Mouse (Mus musculus) heart, embryonic 12.5 days (tissue): ENCODE results near the gene Steap4. TPM values are rescaled to one million over a fixed set of nuclear protein-coding genes. Genes with fewer than 3 reads are reported as not detected.
"Not testable (repeated sequence)": the region's sequence is repeated elsewhere in the genome, so short reads cannot be mapped to it uniquely, and the experiment has no call there.

Experiments
- ATAC-seq: fragments of 200-750 bp; cut with Nextera tagmentation; 2 replicates; pipeline ENCODE4 v1.8.0; 2017; ENCODE audit warnings: moderate TSS enrichment, moderate library complexity; ENCODE audit not compliant: insufficient number of reproducible peaks, low FRiP score
- H3K27ac ChIP-seq: fragments of 300-500 bp; sonication (generic); 2 replicates; pipeline ENCODE4 v1.5.1; 2016; ENCODE audit warnings: mild to moderate bottlenecking, moderate library complexity; ENCODE audit not compliant: poor library complexity, severe bottlenecking
- H3K27me3 ChIP-seq: fragments of 300-500 bp; sonication (generic); replicated peaks from 2 replicates; pipeline ENCODE4 v1.6.1; 2016; ENCODE audit warnings: mild to moderate bottlenecking, moderate library complexity
- H3K36me3 ChIP-seq: fragments of 300-500 bp; sonication (generic); 2 replicates; pipeline ENCODE4 v1.6.1; 2016; ENCODE audit warnings: mild to moderate bottlenecking, moderate library complexity
- H3K4me1 ChIP-seq: fragments of 300-500 bp; sonication (generic); replicated peaks from 2 replicates; pipeline ENCODE4 v1.6.1; 2016; ENCODE audit warnings: mild to moderate bottlenecking
- H3K4me2 ChIP-seq: fragments of 300-500 bp; sonication (generic); 2 replicates; pipeline ENCODE4 v1.6.1; 2016; ENCODE audit warnings: mild to moderate bottlenecking, moderate library complexity
- H3K4me3 ChIP-seq: fragments of 300-500 bp; sonication (generic); 2 replicates; pipeline ENCODE4 v1.5.1; 2016; ENCODE audit warnings: mild to moderate bottlenecking
- H3K9ac ChIP-seq: fragments of 300-500 bp; sonication (generic); 2 replicates; pipeline ENCODE4 v1.6.1; 2016; ENCODE audit warnings: mild to moderate bottlenecking, moderate library complexity
- H3K9me3 ChIP-seq: fragments of 300-500 bp; sonication (generic); replicated peaks from 2 replicates; pipeline ENCODE4 v1.6.1; 2016; ENCODE audit warnings: mild to moderate bottlenecking, moderate library complexity
- WGBS: fragments of 180-500 bp; shearing (Covaris S2); methylation state at CpG from one replicate; pipeline ENCODE4 v1.1.7; 2016; 5-methylcytosine and 5-hydroxymethylcytosine counted together
- polyA plus RNA-seq: library from polyadenylated mRNA; unstranded; fragments of >200 nt; fragmentation: Nextera tagmentation; extraction: Ambion mirVana; gene quantifications from 2 replicates; pipeline ENCODE4 v1.2.1, GENCODE M21; 2016

Steap4 gene
- polyA plus RNA-seq: 0.11 and 0.17 TPM in 2 replicates

DNA sequence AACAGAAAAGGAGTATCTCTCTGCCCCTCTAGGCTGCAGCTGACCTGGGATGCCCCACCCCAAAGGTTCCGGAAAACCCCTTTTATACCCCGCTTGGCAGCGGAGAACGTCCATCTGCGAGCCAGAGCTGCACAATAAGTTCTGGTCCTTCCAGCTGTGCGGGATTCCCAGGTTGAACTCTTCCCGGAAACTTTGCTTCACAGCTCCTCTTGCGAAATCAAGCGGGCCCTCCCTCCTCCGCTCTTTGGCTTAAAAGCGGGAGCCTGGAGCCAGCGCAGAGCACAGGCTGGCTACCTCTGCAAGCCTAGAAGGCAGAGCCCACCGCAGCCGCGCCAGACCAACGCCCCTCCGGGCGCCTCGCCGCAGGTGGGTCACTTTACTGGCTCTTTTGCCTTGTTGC lies at the start of gene Steap4:
Gene Steap4 (plus strand): TSS at position 282 of the 400 bp plus-strand sequence.
- Histone ChIP-seq H3K27me3 (no peaks in the 10 kb centered on the region), H3K4me2 (peak within 1 kb of the TSS; percentile 81), H3K27ac (no peak within 1 kb of the TSS), H3K4me1 (no peaks in the 10 kb centered on the region; the same call in 1 of the 2 replicates), H3K36me3 (no peaks in the 10 kb centered on the region), H3K4me3 (peak within 1 kb of the TSS; percentile 42), H3K9ac (peak within 1 kb of the TSS; percentile 17; the same call in 1 of the 2 replicates), H3K9me3 (no peaks in the 10 kb centered on the region)
- ATAC-seq: no peak
- WGBS: 7% methylated on average over 20 of the region's 20 CpGs

DNA sequence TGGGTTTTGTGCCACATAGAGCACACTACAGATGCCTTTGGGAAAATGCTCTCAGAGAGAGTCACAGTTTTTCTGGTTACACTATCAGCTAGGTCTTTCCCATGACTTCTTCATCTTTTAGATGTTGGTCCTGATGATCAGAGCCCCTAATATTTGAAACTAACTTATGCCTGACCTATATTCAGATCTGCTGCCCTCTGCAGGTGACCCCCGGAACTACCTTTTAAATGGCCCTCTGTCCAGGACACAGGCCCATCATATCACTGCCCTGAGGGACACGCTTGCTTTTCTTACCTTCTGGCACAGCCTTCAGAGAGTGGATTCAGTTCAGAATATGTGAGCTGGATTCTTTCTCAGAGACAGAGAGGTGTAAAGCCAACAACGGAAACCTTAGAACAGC lies 48.3 kb upstream of the Steap4 start:
- Histone ChIP-seq H3K9me3 (no peaks in the 10 kb centered on the region), H3K4me2 (no peak overlapping the region), H3K27ac (no peak overlapping the region), H3K27me3 (no peaks in the 10 kb centered on the region), H3K36me3 (no peaks in the 10 kb centered on the region), H3K4me3 (no peak overlapping the region), H3K4me1 (no peaks in the 10 kb centered on the region), H3K9ac (no peak overlapping the region)
- ATAC-seq: no peak
- 64% methylated on average over 3 of the region's 3 CpGs for WGBS

DNA sequence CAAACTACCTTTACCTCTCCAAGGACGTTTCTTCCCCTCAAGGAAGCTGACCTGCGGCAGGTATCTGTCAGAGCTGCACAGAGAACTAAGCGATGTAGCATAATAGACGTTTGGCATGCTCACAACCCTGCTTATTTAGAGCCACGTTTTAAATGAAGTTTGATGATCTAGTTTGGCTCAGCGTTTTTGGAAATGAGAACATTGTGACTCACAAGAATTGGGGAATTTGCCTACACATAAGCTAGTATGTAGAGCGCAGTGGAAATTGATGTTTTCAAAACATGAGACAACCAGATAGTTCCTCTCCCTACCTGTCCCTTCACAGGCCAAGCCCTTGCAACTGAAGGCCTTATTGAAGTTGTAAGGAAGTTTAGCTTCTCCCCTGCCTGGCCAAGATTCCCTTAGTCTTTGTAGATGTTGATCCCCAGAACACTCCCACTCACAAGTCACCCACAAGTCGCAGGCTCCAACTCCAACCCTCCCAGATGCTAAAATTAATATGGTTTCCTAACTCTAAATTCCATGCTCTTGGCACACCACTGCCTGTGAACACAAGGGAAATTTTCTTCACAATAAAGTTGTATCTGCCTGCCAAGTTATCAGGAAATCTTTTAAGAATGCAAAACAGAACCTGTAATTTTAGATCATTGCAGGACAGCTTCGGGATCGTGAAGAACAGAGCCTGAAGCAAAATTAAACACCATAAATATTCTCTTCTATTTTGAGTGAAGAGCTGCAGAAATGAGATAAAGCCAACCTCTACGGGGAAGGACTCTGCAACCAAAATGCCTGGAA lies 42.6 kb upstream of the Steap4 start:
- Histone ChIP-seq H3K36me3 (no peaks in the 10 kb centered on the region), H3K9ac (no peak overlapping the region), H3K9me3 (no peaks in the 10 kb centered on the region), H3K4me3 (no peak overlapping the region), H3K27ac (no peak overlapping the region), H3K4me1 (no peaks in the 10 kb centered on the region), H3K27me3 (no peaks in the 10 kb centered on the region), H3K4me2 (no peak overlapping the region)
- 72% methylated on average over 11 of the region's 11 CpGs for WGBS
- no peak for ATAC-seq

DNA sequence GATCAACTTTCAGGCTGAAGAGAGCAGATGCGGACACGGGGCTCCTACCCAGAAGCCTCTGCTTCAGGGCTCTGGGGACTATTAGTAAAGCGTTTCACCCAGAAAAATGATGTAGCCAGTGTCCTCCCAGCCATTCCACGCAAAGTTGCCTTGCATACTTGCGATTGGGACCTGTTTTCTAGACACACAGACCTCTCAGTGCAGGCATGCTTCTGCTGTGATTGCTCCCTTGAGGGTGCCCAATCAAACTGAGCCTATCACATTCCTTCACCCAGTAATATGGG lies 42.0 kb upstream of the Steap4 start:
- Histone ChIP-seq H3K4me3 (no peak overlapping the region), H3K27me3 (no peaks in the 10 kb centered on the region), H3K9ac (no peak overlapping the region), H3K4me1 (no peaks in the 10 kb centered on the region), H3K4me2 (no peak overlapping the region), H3K9me3 (no peaks in the 10 kb centered on the region), H3K36me3 (no peaks in the 10 kb centered on the region), H3K27ac (no peak overlapping the region)
- 82% methylated on average over 5 of the region's 5 CpGs for whole genome bisulfite sequencing
- ATAC-seq: no peak

DNA sequence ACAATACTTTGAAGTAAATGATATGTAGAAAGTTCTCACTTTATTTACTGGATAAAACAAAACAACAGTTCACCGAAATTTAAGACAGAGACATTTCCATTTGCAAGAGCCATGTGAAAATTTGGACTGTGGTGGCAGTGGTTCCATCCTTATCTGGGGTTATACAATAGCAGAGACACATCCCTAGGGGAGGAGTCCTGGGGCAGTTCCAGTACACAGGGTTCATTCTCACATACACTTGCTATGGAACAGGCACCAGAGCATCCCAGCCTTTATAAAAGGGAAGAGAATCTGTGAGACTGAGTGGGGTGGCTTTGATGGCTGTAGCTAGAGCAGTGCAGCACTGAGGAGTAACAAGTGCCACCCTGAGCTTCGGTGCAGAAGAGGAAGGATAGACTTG lies 40.6 kb upstream of the Steap4 start:
- no peaks in the 10 kb centered on the region for H3K36me3 ChIP-seq
- H3K27ac ChIP-seq: no peak overlapping the region
- WGBS: 69% methylated on average over 2 of the region's 2 CpGs
- H3K4me2 ChIP-seq: no peak overlapping the region
- H3K4me1 ChIP-seq: no peaks in the 10 kb centered on the region
- no peaks in the 10 kb centered on the region for H3K27me3 ChIP-seq
- no peak overlapping the region for H3K9ac ChIP-seq
- H3K4me3 ChIP-seq: no peak overlapping the region
- H3K9me3 ChIP-seq: no peaks in the 10 kb centered on the region
- no peak for ATAC-seq

DNA sequence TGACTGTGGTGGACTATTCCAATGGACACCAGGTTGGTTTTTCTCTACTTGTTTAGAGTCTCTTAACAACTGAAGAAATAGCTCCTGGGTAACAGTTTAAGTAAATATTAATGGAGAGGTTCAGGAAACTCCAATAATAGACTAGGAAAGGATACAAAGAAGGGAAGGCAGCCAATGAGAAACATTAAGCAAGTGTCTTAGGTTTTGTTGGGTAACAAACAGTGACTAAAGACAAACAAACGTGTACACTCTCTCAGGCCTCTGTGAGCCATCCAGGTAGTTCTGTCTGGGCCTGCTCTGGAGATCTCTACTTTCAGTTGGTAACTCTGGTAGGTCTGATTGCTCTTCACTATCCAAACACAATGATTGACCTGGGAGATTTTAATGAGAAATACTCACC lies 37.5 kb upstream of the Steap4 start:
- no peak overlapping the region for H3K4me3 ChIP-seq
- H3K9ac ChIP-seq: no peak overlapping the region
- H3K4me1 ChIP-seq: no peaks in the 10 kb centered on the region
- no peaks in the 10 kb centered on the region for H3K9me3 ChIP-seq
- H3K4me2 ChIP-seq: no peak overlapping the region
- no peaks in the 10 kb centered on the region for H3K27me3 ChIP-seq
- 72% methylated on average over 1 of the region's 1 CpGs for WGBS
- no peak for ATAC-seq
- H3K27ac ChIP-seq: no peak overlapping the region
- no peaks in the 10 kb centered on the region for H3K36me3 ChIP-seq

DNA sequence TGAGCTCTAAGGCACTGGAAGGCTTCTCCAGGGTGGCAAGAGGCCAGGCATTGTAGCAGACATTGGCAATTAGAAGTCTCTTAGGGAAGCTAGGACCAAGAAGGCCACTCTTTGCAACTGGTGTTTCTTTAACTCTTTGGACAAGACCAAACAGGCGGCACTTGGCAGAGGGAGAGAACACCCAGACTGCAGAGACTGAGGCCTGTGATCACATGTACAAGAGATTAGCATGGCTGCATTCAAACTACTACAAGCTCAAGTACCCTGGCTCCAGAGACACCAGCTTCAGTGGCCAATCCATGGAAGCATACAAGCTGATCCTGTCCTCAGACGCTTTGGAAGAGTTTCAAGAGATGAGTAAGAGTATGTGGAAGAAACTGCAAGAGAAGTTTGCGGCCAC lies 36.6 kb upstream of the Steap4 start:
- Histone ChIP-seq H3K4me1 (no peaks in the 10 kb centered on the region), H3K36me3 (no peaks in the 10 kb centered on the region), H3K27ac (no peak overlapping the region), H3K27me3 (no peaks in the 10 kb centered on the region), H3K4me2 (no peak overlapping the region), H3K9ac (no peak overlapping the region), H3K9me3 (no peaks in the 10 kb centered on the region), H3K4me3 (no peak overlapping the region)
- 77% methylated on average over 3 of the region's 3 CpGs for WGBS
- no peak for ATAC-seq

DNA sequence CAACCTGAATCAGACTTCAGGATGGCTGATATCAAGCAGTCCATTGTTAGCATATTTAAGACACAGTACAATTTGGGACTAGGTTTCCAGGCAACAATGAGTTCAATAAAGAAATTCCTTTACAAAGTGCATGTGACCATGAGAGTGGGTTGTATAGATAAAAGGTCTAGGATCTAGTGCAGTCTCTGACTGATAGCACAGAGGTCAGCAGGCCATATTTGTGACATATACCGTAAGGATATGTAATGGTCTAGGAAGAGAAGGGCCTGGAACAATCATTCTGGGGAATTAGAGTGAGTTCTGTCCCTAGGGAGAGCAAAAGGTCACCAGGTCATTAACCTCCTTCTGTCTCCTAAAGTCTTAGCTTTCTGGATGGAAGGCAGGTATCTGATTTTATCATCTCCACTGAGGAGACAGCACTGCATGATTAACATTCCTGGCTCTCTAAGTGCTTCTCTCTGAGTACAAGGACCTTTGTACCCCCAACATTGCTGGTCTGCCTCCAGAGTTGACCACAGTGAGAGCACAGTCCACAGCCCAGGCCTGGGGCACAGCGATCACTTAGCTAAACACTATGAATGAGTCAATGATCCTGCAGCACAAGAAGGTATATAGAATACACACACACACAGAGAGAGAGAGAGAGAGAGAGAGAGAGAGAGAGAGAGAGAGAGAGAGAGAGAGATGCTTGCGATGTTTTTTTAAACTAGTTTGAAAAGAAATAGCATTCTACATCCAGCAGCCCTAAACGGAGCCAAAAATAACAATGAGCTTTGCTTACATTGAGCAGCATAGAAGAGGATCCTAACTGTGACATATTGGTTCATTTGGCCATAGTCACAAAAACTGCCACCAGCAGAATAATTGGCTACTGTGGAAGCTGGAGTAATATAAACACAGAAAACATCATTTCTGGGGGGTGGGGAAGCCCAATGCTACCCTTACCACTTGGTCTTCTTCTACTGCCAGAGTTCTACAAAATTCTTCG lies 27.7 kb upstream of the Steap4 start:
- 0 out of 2 replicates have a peak, but pooled peaks cover 2% of the 10 kb centered on the region for H3K9me3 ChIP-seq
- H3K36me3 ChIP-seq: no peaks in the 10 kb centered on the region
- ATAC-seq: peak; percentile 55; the same call in 1 of the 2 replicates
- no peak overlapping the region for H3K4me3 ChIP-seq
- no peak overlapping the region for H3K4me2 ChIP-seq
- WGBS: 58% methylated on average over 5 of the region's 5 CpGs
- H3K27me3 ChIP-seq: no peaks in the 10 kb centered on the region
- no peaks in the 10 kb centered on the region for H3K4me1 ChIP-seq
- no peak overlapping the region for H3K27ac ChIP-seq
- no peak overlapping the region for H3K9ac ChIP-seq

DNA sequence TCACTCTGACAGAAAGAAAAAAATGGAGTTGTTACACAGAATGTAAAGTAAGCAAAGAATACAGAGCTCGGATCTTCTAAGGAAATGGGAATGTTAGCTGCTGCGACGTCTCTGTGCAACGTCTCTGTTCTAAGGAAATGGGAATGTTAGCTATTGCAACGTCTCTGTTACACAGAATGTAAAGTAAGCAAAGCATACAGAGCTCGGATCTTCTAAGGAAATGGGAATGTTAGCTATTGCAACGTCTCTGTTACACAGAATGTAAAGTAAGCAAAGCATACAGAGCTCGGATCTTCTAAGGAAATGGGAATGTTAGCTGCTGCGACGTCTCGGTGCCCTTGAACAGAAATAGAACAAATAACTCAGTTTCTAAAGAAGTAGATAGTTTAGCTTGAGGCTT lies 26.8 kb upstream of the Steap4 start:
- not testable (repeated sequence) for H3K4me1 ChIP-seq, H3K36me3 ChIP-seq, H3K9me3 ChIP-seq, ATAC-seq, H3K27me3 ChIP-seq, H3K4me2 ChIP-seq, H3K4me3 ChIP-seq, H3K27ac ChIP-seq, H3K9ac ChIP-seq
- WGBS: 67% methylated on average over 11 of the region's 11 CpGs

DNA sequence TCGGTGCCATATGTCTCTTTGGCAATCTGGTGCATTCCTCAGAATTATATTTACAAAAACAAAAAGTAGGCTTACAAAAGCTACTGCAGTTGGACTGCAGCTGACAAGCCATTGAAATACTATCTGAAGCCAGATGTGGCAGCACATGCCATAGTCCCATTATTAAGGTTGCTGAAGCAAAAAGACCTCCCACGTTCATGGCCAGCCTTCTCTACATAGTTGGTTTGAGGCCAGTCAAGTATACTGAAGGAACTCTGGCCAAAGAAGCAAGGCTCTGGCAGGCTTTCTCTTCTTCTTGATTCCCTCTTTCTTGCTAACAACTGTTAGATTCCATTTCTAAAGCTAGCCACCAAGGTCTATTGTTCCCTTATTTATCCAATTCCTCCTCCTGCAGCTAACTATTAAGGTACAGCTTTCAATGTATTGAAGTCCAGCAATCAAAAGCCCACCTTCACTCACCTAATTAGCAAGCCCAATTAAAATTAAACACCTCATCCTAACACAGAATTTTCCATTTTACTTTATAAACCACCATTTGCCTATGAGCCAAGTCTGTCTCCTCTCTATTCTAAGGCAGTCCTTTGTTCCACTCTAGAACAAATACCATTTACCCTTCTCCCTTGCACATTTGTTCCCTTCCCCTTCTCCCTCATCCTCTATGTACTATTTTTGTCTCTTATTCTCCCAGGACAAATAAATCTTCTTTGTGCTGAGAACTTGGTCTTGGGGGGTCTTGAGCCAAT lies 26.2 kb upstream of the Steap4 start:
- H3K4me2 ChIP-seq: no peak overlapping the region
- ATAC-seq: no peak
- H3K9me3 ChIP-seq: 0 out of 2 replicates have a peak, but pooled peaks cover 2% of the 10 kb centered on the region
- H3K36me3 ChIP-seq: no peaks in the 10 kb centered on the region
- no peak overlapping the region for H3K9ac ChIP-seq
- H3K27ac ChIP-seq: no peak overlapping the region
- H3K4me1 ChIP-seq: no peaks in the 10 kb centered on the region
- WGBS: 74% methylated on average over 2 of the region's 2 CpGs
- no peaks in the 10 kb centered on the region for H3K27me3 ChIP-seq
- H3K4me3 ChIP-seq: no peak overlapping the region

DNA sequence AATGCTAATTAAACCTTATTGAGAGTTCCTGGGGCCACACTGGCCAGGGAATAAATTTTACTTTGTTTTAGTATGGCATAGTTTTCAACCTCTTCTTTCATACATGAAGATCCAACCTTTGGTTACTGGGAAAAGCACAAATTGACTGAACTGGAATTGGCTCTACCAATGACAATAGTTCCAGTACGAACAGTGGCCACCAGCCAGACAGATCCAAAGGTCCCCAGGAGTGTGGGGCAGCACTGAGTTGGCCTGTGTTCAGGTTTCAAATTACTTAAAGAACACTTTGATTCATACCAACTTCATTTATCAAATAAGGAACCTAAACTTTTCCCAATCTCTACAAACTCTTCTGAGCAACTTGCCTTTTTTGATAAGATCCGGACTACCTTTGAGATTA lies 5.4 kb upstream of the Steap4 start:
- Histone ChIP-seq H3K27ac (no peak overlapping the region), H3K9ac (no peak overlapping the region), H3K4me3 (no peak overlapping the region), H3K36me3 (no peaks in the 10 kb centered on the region), H3K9me3 (no peaks in the 10 kb centered on the region), H3K4me2 (no peak overlapping the region), H3K4me1 (no peaks in the 10 kb centered on the region), H3K27me3 (no peaks in the 10 kb centered on the region)
- WGBS: 75% methylated on average over 2 of the region's 2 CpGs
- no peak for ATAC-seq
